Mouse (Mus musculus) kidney, adult 18-20 months (tissue): ENCODE measurements around the gene Cspg4.

Experiments
- DNase-seq: peaks from one replicate; pipeline ENCODE4 v3.0.0; 2021

The Cspg4 gene

GRCm38 (mm10) chr9:56865673-56866400, 1.0 kb downstream of the Cspg4 start:
- DNase-seq, result peak; percentile 16

GRCm38 (mm10) chr9:56866430-56866829, 1.6 kb downstream of the Cspg4 start:
- no peak for DNase-seq

GRCm38 (mm10) chr9:56868292-56868691, 3.5 kb downstream of the Cspg4 start:
- DNase-seq, result no peak

GRCm38 (mm10) chr9:56869552-56869951, 4.7 kb downstream of the Cspg4 start:
- DNase-seq, result peak; percentile 84

- no peak for DNase-seq
Observed at GRCm38 (mm10) chr9:56870778-56871177, 5.9 kb downstream of the Cspg4 start.

GRCm38 (mm10) chr9:56871191-56871590, 6.4 kb downstream of the Cspg4 start:
- DNase-seq, result no peak

- DNase-seq, result no peak
Observed at GRCm38 (mm10) chr9:56872105-56872903, 7.5 kb downstream of the Cspg4 start.

- DNase-seq, result no peak
Observed at GRCm38 (mm10) chr9:56873097-56873496, 8.3 kb downstream of the Cspg4 start.

GRCm38 (mm10) chr9:56876784-56877183, 12.0 kb downstream of the Cspg4 start:
- DNase-seq, result peak; percentile 49

- no peak for DNase-seq
Observed at GRCm38 (mm10) chr9:56877284-56877683, 12.5 kb downstream of the Cspg4 start.

- no peak for DNase-seq
Observed at GRCm38 (mm10) chr9:56880790-56881189, 16.0 kb downstream of the Cspg4 start.

- DNase-seq, result no peak
Observed at GRCm38 (mm10) chr9:56881539-56882082, 16.8 kb downstream of the Cspg4 start.

GRCm38 (mm10) chr9:56882283-56882682, 17.4 kb downstream of the Cspg4 start:
- DNase-seq, result no peak

GRCm38 (mm10) chr9:56882818-56883217, 18.0 kb downstream of the Cspg4 start:
- DNase-seq, result no peak

GRCm38 (mm10) chr9:56883470-56883869, 18.6 kb downstream of the Cspg4 start:
- no peak for DNase-seq

- no peak for DNase-seq
Observed at GRCm38 (mm10) chr9:56884328-56884727, 19.5 kb downstream of the Cspg4 start.

GRCm38 (mm10) chr9:56886113-56886512, 21.3 kb downstream of the Cspg4 start:
- no peak for DNase-seq

- no peak for DNase-seq
Observed at GRCm38 (mm10) chr9:56886601-56887000, 21.8 kb downstream of the Cspg4 start.

GRCm38 (mm10) chr9:56887581-56887980, 22.7 kb downstream of the Cspg4 start:
- DNase-seq, result no peak

- DNase-seq, result peak; percentile 64
Observed at GRCm38 (mm10) chr9:56889817-56890216, 25.0 kb downstream of the Cspg4 start.

GRCm38 (mm10) chr9:56890522-56891250, 25.9 kb downstream of the Cspg4 start:
- DNase-seq, result no peak

- DNase-seq, result peak; percentile 70
Observed at GRCm38 (mm10) chr9:56891517-56892011, 26.7 kb downstream of the Cspg4 start.

GRCm38 (mm10) chr9:56892111-56892510, 27.3 kb downstream of the Cspg4 start:
- no peak for DNase-seq
